Mouse (Mus musculus): ENCODE measurements around the gene Magi2.
"Not testable (repeated sequence)": the region's sequence is repeated elsewhere in the genome, so short reads cannot be mapped to it uniquely, and the experiment has no call there.

The Magi2 gene

DNA sequence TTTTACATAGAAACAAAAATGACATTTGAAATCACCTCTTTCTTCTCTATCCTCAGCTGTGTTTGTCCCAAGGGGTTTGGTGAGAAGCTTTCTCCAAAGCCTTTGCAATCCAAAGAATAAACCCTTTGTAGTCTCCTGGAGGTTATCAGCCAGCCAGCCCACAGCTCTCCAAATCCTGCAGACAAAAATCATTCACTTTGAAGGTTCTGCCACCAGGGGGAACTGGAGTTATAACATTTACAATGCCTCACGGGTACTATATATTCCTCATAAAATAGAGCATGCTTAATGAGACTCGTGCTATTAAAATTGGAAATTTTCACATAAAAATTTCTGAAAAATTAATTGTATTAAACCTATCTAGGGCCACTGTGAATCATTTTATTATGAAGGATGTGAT is 202.5 kb downstream of the Magi2 start:
- peak; percentile 54 to 70 for DNase-seq (ENCODE audit: low spot score in 2 of 2)

- no peak for DNase-seq (ENCODE audit: low spot score in 2 of 2)
These were observed 235.7 kb downstream of the Magi2 start for GRCm38 (mm10) chr5:19462541-19462940.

GRCm38 (mm10) chr5:19465383-19465782 is 238.5 kb downstream of the Magi2 start:
- no peak for DNase-seq (ENCODE audit: low spot score in 2 of 2)

DNA sequence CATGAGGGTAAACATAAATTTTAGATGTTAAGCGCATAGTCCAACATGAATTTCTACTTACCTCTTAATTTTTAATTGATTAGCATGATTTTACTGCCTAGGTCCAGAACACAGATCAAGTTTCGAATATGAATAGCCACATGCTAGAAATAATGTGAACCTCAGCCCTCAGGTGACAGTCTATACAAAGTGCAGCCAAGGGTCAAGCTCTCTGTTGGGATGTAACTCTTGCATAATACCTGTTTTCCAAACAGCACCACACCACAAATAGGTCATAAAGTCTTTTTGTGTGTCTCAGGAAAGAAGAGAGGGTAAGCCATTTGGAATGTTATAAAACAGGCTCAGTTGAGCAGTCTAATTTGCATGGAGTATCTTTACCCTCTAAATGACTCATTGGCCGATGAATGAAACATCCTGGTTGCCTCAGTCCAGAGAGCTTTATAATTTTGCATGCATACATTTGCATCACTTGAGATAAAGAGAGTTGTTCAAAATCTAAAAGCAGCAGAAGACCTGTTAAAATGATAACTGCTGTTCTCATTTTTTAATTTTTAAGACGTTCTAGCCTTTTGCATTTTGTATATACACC is 246.1 kb downstream of the Magi2 start:
- no peak for DNase-seq (ENCODE audit: low spot score in 2 of 2)

DNA sequence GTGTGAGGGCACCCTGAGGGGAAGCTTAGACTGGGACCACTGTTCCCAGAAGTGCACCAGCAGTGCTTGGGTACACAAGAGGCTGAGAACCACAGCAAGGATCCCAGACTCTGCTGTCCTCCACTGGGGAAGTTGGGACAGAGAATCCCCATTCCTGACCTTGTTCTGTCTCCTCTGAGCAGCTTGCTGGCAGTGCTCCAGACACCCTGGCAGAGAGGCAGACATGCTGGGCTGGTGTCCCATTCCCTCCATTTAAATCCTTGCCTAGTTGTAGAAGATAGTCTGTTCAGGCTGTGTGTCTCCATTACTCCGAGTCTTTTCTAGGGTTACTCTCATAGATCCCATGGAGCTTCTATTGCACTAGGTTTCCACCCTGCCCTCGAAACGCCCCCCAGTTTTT is 256.1 kb downstream of the Magi2 start:
- DNase-seq (ENCODE audit: low spot score in 2 of 2): peak; percentile 43 to 62

- DNase-seq (ENCODE audit: low spot score in 2 of 2): no peak
These were observed 261.1 kb downstream of the Magi2 start for GRCm38 (mm10) chr5:19487947-19488346.

- DNase-seq (ENCODE audit: low spot score in 2 of 2): peak; percentile 37
These were observed 274.2 kb downstream of the Magi2 start for GRCm38 (mm10) chr5:19501005-19501404.

DNA sequence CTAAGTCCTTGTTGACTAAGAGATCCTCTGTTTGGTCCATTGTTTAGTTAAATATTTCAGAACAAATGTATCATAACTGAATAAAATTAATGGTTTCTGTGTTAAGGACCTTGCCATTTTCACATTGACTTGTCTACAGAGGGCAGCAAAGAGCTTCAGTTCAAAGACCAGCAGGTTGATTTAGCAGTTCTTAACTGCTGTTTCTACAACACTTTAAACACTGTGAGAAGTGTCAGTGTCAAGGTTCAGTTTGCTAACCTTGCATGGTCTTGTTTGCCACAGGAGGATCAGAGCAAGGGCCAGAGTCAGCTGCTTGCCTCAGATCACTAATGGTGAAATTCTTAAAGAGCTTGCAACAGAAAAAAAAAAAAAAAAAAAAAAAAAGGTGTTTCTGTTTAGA is 295.3 kb downstream of the Magi2 start:
- peak in 1 of 2 experiments; percentile 36 for DNase-seq (ENCODE audit: low spot score in 2 of 2)

- no peak for DNase-seq (ENCODE audit: low spot score in 2 of 2)
These were observed 312.5 kb downstream of the Magi2 start for GRCm38 (mm10) chr5:19539348-19539747.

- peak; percentile 29 to 43 for DNase-seq (ENCODE audit: low spot score in 2 of 2)
These were observed 319.6 kb downstream of the Magi2 start for GRCm38 (mm10) chr5:19546424-19546823.

- peak in 1 of 2 experiments; percentile 32 for DNase-seq (ENCODE audit: low spot score in 2 of 2)
These were observed 320.1 kb downstream of the Magi2 start for GRCm38 (mm10) chr5:19546900-19547299.

GRCm38 (mm10) chr5:19553510-19553909 is 326.7 kb downstream of the Magi2 start:
- DNase-seq (ENCODE audit: low spot score in 2 of 2): no peak

- DNase-seq (ENCODE audit: low spot score in 2 of 2): no peak
These were observed 338.8 kb downstream of the Magi2 start for GRCm38 (mm10) chr5:19565636-19566035.

GRCm38 (mm10) chr5:19566136-19566535 is 339.3 kb downstream of the Magi2 start:
- DNase-seq (ENCODE audit: low spot score in 2 of 2): not testable (repeated sequence)

- DNase-seq (ENCODE audit: low spot score in 2 of 2): no peak
These were observed 380.9 kb downstream of the Magi2 start for GRCm38 (mm10) chr5:19607700-19608099.

DNA sequence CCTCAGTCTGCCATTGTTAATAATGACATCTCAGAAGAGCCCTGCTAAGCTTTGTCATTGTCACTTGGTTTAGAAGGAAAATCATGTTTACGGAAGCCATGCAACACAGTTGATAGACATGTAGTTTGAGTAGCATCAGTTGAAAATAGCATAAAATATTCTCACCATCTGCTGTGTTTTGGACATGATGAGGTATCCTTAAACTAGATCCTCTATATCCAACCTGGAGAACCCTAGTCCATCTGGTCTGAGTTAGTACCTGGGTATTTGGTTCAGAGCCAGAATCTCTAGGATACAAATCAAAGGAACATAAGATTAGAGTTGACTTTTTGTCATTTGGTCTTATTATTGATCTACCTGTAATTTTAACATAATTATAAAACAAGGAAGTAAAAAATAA is 385.0 kb downstream of the Magi2 start:
- DNase-seq (ENCODE audit: low spot score in 2 of 2): no peak

- no peak for DNase-seq (ENCODE audit: low spot score in 2 of 2)
These were observed 394.8 kb downstream of the Magi2 start for GRCm38 (mm10) chr5:19621678-19622077.

DNA sequence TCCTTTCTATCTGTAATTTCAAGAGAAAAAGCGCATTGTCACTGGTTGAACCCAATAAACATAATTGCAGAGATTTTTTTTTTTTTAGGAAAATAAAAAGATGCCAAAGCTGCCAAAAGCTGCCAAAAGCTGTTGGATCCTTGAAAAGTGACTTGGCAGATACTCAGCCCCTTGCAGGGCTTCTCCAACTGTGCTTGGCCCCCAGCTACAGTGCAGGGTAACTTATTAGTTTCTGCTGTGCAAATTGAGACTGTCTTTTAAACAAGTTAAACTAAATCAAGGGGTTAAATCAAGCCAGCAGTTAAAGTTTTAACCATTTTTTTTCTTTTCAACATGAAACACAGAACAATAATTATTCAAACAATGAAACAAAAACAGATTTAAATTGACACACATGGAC is 407.1 kb downstream of the Magi2 start:
- no peak for DNase-seq (ENCODE audit: low spot score in 2 of 2)

- DNase-seq (ENCODE audit: low spot score in 2 of 2): no peak
These were observed 411.0 kb downstream of the Magi2 start for GRCm38 (mm10) chr5:19637789-19638188.

DNA sequence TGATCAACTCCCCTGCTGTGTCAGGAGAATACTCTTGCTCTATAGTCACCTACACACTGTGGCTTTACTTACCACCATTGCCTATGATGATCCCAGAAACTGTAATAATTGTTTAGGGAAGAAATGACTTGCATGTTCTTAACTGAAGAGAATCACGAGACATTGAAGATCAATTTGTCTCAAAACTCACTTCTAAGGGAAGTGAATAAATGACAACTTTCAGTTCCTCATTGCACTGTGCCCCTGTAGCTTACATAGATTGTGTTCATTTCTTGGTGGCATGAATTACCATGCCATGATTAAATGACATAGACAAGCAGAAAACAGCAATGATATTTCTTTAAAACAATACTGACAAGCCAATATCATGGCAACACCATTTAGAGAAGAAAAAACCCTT is 429.1 kb downstream of the Magi2 start:
- DNase-seq (ENCODE audit: low spot score in 2 of 2): no peak

DNA sequence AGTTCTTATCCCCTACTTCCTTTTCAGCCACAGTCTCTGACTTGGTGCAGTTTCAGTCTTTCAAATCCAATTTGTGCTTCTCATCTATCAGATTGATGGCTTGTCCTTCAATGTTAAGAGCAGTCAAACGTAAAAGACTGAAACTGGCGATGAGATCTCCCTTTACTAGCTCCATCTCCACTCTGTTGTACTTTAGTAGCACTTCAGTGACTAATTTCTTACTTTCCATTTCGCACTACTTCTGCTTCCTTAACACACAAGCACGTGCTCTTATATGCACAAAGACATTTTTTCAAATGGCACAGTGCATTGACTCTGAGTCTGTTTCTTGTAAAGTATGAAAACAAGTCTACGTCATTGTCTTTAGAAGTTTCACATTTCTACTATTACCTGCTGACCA is 439.6 kb downstream of the Magi2 start:
- DNase-seq (ENCODE audit: low spot score in 2 of 2): no peak

GRCm38 (mm10) chr5:19717296-19717695 is 490.5 kb downstream of the Magi2 start:
- no peak for DNase-seq (ENCODE audit: low spot score in 2 of 2)

- DNase-seq (ENCODE audit: low spot score in 2 of 2): no peak
These were observed 499.4 kb downstream of the Magi2 start for GRCm38 (mm10) chr5:19726277-19726676.

DNA sequence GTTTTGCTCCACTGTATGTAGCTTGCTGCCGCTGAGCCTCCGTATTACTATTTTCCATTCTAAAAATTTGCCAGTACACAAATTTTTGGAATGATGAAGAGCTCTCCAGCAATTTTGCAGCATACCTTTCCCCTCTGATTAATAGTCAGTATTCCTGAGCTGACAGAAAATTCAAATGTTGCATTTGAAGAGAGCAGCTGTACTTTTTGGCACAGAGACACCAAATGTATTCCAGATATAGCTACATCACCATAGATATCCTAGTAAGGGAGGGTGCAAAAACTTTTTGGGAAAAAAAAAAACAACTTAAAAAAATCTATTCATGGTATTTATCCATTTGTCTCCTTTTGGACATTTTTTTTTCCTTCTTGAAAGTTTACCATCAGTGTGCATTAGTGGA is 518.5 kb downstream of the Magi2 start:
- DNase-seq (ENCODE audit: low spot score in 2 of 2): no peak
